Mouse (Mus musculus) stomach, postnatal 0 days (tissue): Measurements from ENCODE around the gene Gm10337.

Source experiments
- CTCF ChIP-seq: IDR thresholded peaks from 2 replicates; pipeline ENCODE4 v1.5.1; 2016; ENCODE audit warnings: antibody characterized with exemption, low read depth, mild to moderate bottlenecking, moderate library complexity
- EP300 ChIP-seq: optimal IDR thresholded peaks from 2 replicates; pipeline ENCODE3; 2016; ENCODE audit warnings: antibody characterized with exemption

DNA sequence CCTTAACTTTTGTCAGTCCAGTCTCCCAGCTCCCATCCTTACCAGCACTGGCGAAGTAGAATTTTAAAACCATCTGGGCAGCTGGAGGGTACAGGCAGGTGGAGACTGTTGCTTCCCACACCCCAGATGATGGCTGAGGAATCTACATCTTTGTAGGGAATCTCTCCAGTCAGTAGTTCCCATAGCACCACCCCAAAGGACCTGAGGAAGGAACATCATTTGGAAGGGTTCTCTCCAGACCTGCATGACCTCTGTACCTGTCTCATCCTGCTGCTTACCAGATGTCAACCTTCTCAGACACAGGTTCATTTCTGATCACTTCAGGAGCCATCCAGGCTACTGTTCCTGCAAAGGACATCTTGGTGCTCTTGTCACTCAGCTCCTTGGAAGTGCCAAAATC lies at the start of gene Gm10337:
- no peak for TF ChIP-seq EP300
- TF ChIP-seq CTCF = no peak
